Mouse (Mus musculus) heart, postnatal 0 days (tissue): Measurements from ENCODE around the gene Slc25a11. TPM values are rescaled to one million over a fixed set of nuclear protein-coding genes. Genes with fewer than 3 reads are reported as not detected.

Experiments used
- ATAC-seq: fragments of 200-750 bp; cut with Nextera tagmentation; 2 replicates; pipeline ENCODE4 v1.8.0; 2017; ENCODE audit warnings: low read depth, moderate number of reproducible peaks, moderate library complexity; ENCODE audit not compliant: insufficient read depth
- DNase-seq: peaks from one replicate; pipeline ENCODE4 v3.0.0-alpha.2; 2016; ENCODE audit warnings: low spot score
- H3K27ac ChIP-seq: fragments of 300-500 bp; sonication (generic); 2 replicates; pipeline ENCODE4 v1.5.1; 2014; ENCODE audit warnings: low read depth, mild to moderate bottlenecking
- H3K27me3 ChIP-seq: fragments of 300-500 bp; sonication (generic); 2 replicates; pipeline ENCODE4 v1.6.1; 2014; ENCODE audit warnings: low read length, mixed read lengths; ENCODE audit not compliant: control insufficient read depth, insufficient read depth
- H3K36me3 ChIP-seq: fragments of 300-500 bp; sonication (generic); replicated peaks from 2 replicates; pipeline ENCODE4 v1.6.1; 2014; ENCODE audit warnings: low read length, mixed read lengths; ENCODE audit not compliant: control insufficient read depth, insufficient read depth
- H3K4me1 ChIP-seq: fragments of 300-500 bp; sonication (generic); 2 replicates; pipeline ENCODE4 v1.6.1; 2014; ENCODE audit warnings: antibody characterized with exemption; ENCODE audit not compliant: control insufficient read depth, insufficient read depth
- H3K4me2 ChIP-seq: fragments of 300-500 bp; sonication (generic); 2 replicates; pipeline ENCODE4 v1.6.1; 2014; ENCODE audit warnings: low read depth, mild to moderate bottlenecking, low read length, moderate library complexity
- H3K4me3 ChIP-seq: fragments of 300-500 bp; sonication (generic); 2 replicates; pipeline ENCODE4 v1.5.1; 2014; ENCODE audit warnings: low read depth, low read length
- H3K9ac ChIP-seq: fragments of 300-500 bp; sonication (generic); replicated peaks from 2 replicates; pipeline ENCODE4 v1.6.1; 2014; ENCODE audit warnings: low read depth, low read length, mixed read lengths
- H3K9me3 ChIP-seq: fragments of 300-500 bp; sonication (generic); replicated peaks from 2 replicates; pipeline ENCODE4 v1.6.1; 2016; ENCODE audit warnings: low read length; ENCODE audit not compliant: control insufficient read depth
- CTCF ChIP-seq: IDR thresholded peaks from 2 replicates; pipeline ENCODE4 v1.5.1; 2016; ENCODE audit warnings: antibody characterized with exemption, control low read depth, low read depth
- EP300 ChIP-seq: IDR thresholded peaks from 2 replicates; pipeline ENCODE4 v1.6.1; 2016; ENCODE audit warnings: antibody characterized with exemption, low read depth
- WGBS: fragments of 180-500 bp; shearing (Covaris S2); extraction: QIAGEN DNeasy Blood & Tissue Kit; methylation state at CpG from one replicate; pipeline ENCODE4 v1.1.7; 2014; 5-methylcytosine and 5-hydroxymethylcytosine counted together
- polyA plus RNA-seq: library from polyadenylated mRNA; unstranded; fragments of >200 nt; fragmentation: Nextera tagmentation; extraction: Ambion mirVana; gene quantifications from 2 replicates; pipeline ENCODE4 v1.2.1, GENCODE M21; 2015
- total RNA-seq: library from RNA; depleted of rRNA; stranded (reverse); fragments of >200 nt; gene quantifications from 2 replicates; pipeline ENCODE4 v1.2.3, GENCODE M21; 2014; ENCODE audit warnings: low replicate concordance

Slc25a11 gene
- total and polyA plus RNA-seq, 2 experiments from 2014 or later: 446 to 532 TPM

GRCm38 (mm10) chr11:70652884-70653344 is 5.6 kb upstream of the Slc25a11 start:
- H3K4me1 ChIP-seq: peaks cover 21% of the 10 kb centered on the region

GRCm38 (mm10) chr11:70652029-70652883 is 5.0 kb upstream of the Slc25a11 start:
- H3K9me3 ChIP-seq: no peaks in the 10 kb centered on the region
- 45% methylated on average over 12 of the region's 12 CpGs for WGBS
- ATAC-seq: no peak
- TF ChIP-seq CTCF: no peak
- TF ChIP-seq EP300: 0 out of 2 replicates have a peak, but pooled peaks have one; percentile 21
- H3K4me3 ChIP-seq: peak overlapping the region; percentile 96
- 0 out of 2 replicates have a peak overlapping the region, but pooled peaks have one; percentile 13 for H3K9ac ChIP-seq
- H3K4me2 ChIP-seq: peak overlapping the region; percentile 75
- no peak for DNase-seq
- no peaks in the 10 kb centered on the region for H3K27me3 ChIP-seq
- peak overlapping the region; percentile 100; the same call in 1 of the 2 replicates for H3K27ac ChIP-seq
- peaks cover 21% of the 10 kb centered on the region for H3K4me1 ChIP-seq
- peaks cover 44% of the 10 kb centered on the region for H3K36me3 ChIP-seq

More at GRCm38 (mm10) chr11:70652884-70653344, 5.6 kb upstream of the Slc25a11 start:
- H3K4me3 ChIP-seq: peak overlapping the region; percentile 96
- no peak for TF ChIP-seq EP300
- no peak for TF ChIP-seq CTCF
- DNase-seq (no peak), ATAC-seq (no peak)
- peaks cover 44% of the 10 kb centered on the region for H3K36me3 ChIP-seq
- H3K9me3 ChIP-seq: no peaks in the 10 kb centered on the region
- peak overlapping the region; percentile 75 for H3K4me2 ChIP-seq
- peak overlapping the region; percentile 100 for H3K27ac ChIP-seq
- H3K9ac ChIP-seq: peak overlapping the region; percentile 99
- no peaks in the 10 kb centered on the region for H3K27me3 ChIP-seq
- 37% methylated on average over 6 of the region's 6 CpGs for WGBS

GRCm38 (mm10) chr11:70651391-70651790 is 4.1 kb upstream of the Slc25a11 start:
- H3K27ac ChIP-seq: no peak overlapping the region
- H3K4me3 ChIP-seq: no peak overlapping the region; the same call in 1 of the 2 replicates
- DNase-seq (no peak), ATAC-seq (no peak)
- no peaks in the 10 kb centered on the region for H3K27me3 ChIP-seq
- peaks cover 44% of the 10 kb centered on the region for H3K36me3 ChIP-seq
- H3K4me2 ChIP-seq: no peak overlapping the region; the same call in 1 of the 2 replicates
- no peak overlapping the region for H3K9ac ChIP-seq
- H3K4me1 ChIP-seq: peaks cover 15% of the 10 kb centered on the region
- H3K9me3 ChIP-seq: no peaks in the 10 kb centered on the region
- WGBS: 44% methylated on average over 2 of the region's 2 CpGs
- no peak for TF ChIP-seq EP300
- no peak for TF ChIP-seq CTCF

DNA sequence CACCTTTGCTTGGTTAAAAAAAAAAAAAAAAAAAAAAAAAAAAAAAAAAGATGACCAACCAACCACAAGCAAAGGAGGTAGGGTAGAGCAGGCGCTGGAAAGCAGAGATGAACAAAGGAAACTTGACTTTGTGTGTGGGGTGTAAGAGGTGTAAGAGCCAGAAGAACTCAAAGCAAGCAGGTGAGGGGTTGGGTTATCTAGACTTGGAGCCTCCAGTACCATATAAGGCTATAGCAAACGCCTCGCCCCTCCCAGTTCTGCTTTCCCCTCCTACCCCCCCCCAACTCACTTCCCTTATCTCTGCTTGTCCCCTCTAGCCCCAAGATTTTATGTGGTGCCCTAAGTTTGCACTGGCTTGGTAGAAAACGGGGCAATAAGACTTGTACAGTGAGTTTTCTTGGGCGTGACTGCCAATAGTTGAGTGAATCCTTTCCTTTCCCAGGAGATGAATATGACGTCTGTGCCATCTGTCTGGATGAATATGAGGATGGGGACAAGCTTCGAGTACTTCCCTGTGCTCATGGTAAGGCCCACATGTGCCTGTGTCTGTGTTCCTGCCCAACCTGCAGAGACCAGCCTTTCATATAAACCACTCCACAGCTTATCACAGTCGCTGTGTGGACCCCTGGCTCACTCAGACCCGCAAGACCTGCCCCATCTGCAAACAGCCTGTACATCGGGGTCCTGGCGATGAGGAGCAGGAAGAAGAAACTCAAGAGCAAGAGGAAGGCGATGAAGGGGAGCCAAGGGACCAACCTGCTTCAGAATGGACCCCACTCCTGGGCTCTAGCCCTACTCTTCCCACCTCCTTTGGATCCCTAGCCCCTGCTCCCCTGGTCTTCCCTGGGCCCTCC is 3.3 kb upstream of the Slc25a11 start:
- H3K36me3 ChIP-seq: peaks cover 44% of the 10 kb centered on the region
- no peak overlapping the region for H3K9ac ChIP-seq
- H3K4me1 ChIP-seq: peaks cover 9% of the 10 kb centered on the region
- H3K9me3 ChIP-seq: no peaks in the 10 kb centered on the region
- H3K27me3 ChIP-seq: no peaks in the 10 kb centered on the region
- no peak overlapping the region for H3K27ac ChIP-seq
- ATAC-seq (no peak), DNase-seq (no peak)
- H3K4me2 ChIP-seq: no peak overlapping the region
- no peak for TF ChIP-seq CTCF
- TF ChIP-seq EP300: 0 out of 2 replicates have a peak, but pooled peaks have one; percentile 17
- no peak overlapping the region for H3K4me3 ChIP-seq
- 66% methylated on average over 12 of the region's 12 CpGs for whole genome bisulfite sequencing

- Histone ChIP-seq H3K9ac (no peak overlapping the region), H3K9me3 (no peaks in the 10 kb centered on the region), H3K4me3 (no peak overlapping the region), H3K27me3 (no peaks in the 10 kb centered on the region), H3K4me2 (no peak overlapping the region), H3K36me3 (peaks cover 54% of the 10 kb centered on the region), H3K27ac (no peak overlapping the region), H3K4me1 (peaks cover 14% of the 10 kb centered on the region)
- no peak for ATAC-seq
- WGBS: 80% methylated on average over 8 of the region's 8 CpGs
- no peak for TF ChIP-seq EP300
- no peak for TF ChIP-seq CTCF
- DNase-seq: no peak
These were observed 2.0 kb upstream of the Slc25a11 start for GRCm38 (mm10) chr11:70649185-70649734.
